Mouse (Mus musculus) embryonic facial prominence, embryonic 11.5 days (tissue): ENCODE data around the gene 2010111I01Rik. TPM values are rescaled to one million over a fixed set of nuclear protein-coding genes. Genes with fewer than 3 reads are reported as not detected.

Experiments used
- ATAC-seq: fragments of 200-750 bp; cut with Nextera tagmentation; replicated peaks from 2 replicates; pipeline ENCODE4 v1.8.0; 2017; ENCODE audit warnings: low read depth; ENCODE audit not compliant: insufficient number of reproducible peaks, low FRiP score, low TSS enrichment
- DNase-seq: peaks from one replicate; pipeline ENCODE4 v3.0.0-alpha.2; 2015; ENCODE audit warnings: low spot score
- H3K27ac ChIP-seq: fragments of 300-500 bp; sonication (generic); replicated peaks from 2 replicates; pipeline ENCODE4 v1.5.1; 2014; ENCODE audit warnings: mild to moderate bottlenecking, low read depth, low read length, control low read depth
- H3K27me3 ChIP-seq: fragments of 300-500 bp; sonication (generic); 2 replicates; pipeline ENCODE4 v1.6.1; 2014; ENCODE audit warnings: mild to moderate bottlenecking, low read length, moderate library complexity, mixed read lengths; ENCODE audit not compliant: control insufficient read depth, insufficient read depth
- H3K36me3 ChIP-seq: fragments of 300-500 bp; sonication (generic); replicated peaks from 2 replicates; pipeline ENCODE4 v1.6.1; 2014; ENCODE audit warnings: low read depth, mild to moderate bottlenecking, low read length, moderate library complexity, mixed read lengths; ENCODE audit not compliant: control insufficient read depth, insufficient read depth
- H3K4me1 ChIP-seq: fragments of 300-500 bp; sonication (generic); 2 replicates; pipeline ENCODE4 v1.6.1; 2014; ENCODE audit warnings: low read length, mixed read lengths; ENCODE audit not compliant: control insufficient read depth, insufficient read depth
- H3K4me2 ChIP-seq: fragments of 300-500 bp; sonication (generic); 2 replicates; pipeline ENCODE4 v1.6.1; 2014; ENCODE audit warnings: low read depth, mild to moderate bottlenecking, control low read depth, low read length, moderate library complexity
- H3K4me3 ChIP-seq: fragments of 300-500 bp; sonication (generic); 2 replicates; pipeline ENCODE4 v1.5.1; 2014; ENCODE audit warnings: low read depth, low read length, control low read depth
- H3K9ac ChIP-seq: fragments of 300-500 bp; sonication (generic); replicated peaks from 2 replicates; pipeline ENCODE4 v1.6.1; 2014; ENCODE audit warnings: mild to moderate bottlenecking, control low read depth, low read length
- H3K9me3 ChIP-seq: fragments of 300-500 bp; sonication (generic); replicated peaks from 2 replicates; pipeline ENCODE4 v1.6.1; 2016; ENCODE audit warnings: mild to moderate bottlenecking, low read length, inconsistent platforms, mixed read lengths; ENCODE audit not compliant: control insufficient read depth
- WGBS: fragments of 180-500 bp; shearing (Covaris S2); extraction: QIAGEN DNeasy Blood & Tissue Kit; methylation state at CpG from one replicate; pipeline ENCODE4 v1.1.7; 2014; 5-methylcytosine and 5-hydroxymethylcytosine counted together
- polyA plus RNA-seq: library from polyadenylated mRNA; unstranded; fragments of >200 nt; fragmentation: Nextera tagmentation; extraction: Ambion mirVana; gene quantifications from 2 replicates; pipeline ENCODE4 v1.2.1, GENCODE M21; 2014

Gene 2010111I01Rik
- polyA plus RNA-seq, 1 experiment from 2014 or later = 125 TPM

- H3K9ac ChIP-seq = no peak overlapping the region
- 75% methylated on average over 2 of the region's 2 CpGs for WGBS
- no peak overlapping the region for H3K27ac ChIP-seq
- no peaks in the 10 kb centered on the region for H3K4me1 ChIP-seq
- no peak overlapping the region for H3K4me2 ChIP-seq
- no peak overlapping the region for H3K4me3 ChIP-seq
- H3K9me3 ChIP-seq = no peaks in the 10 kb centered on the region
- DNase-seq (no peak), ATAC-seq (no peak)
- no peaks in the 10 kb centered on the region for H3K27me3 ChIP-seq
- H3K36me3 ChIP-seq = no peaks in the 10 kb centered on the region
These were observed 127.6 kb downstream of the 2010111I01Rik start for GRCm38 (mm10) chr13:63092299-63092698.

GRCm38 (mm10) chr13:63092874-63093273 is 128.2 kb downstream of the 2010111I01Rik start:
- H3K27ac ChIP-seq = no peak overlapping the region
- WGBS = 89% methylated on average over 2 of the region's 2 CpGs
- no peak overlapping the region for H3K4me3 ChIP-seq
- no peaks in the 10 kb centered on the region for H3K9me3 ChIP-seq
- no peak overlapping the region for H3K9ac ChIP-seq
- no peaks in the 10 kb centered on the region for H3K27me3 ChIP-seq
- no peak overlapping the region for H3K4me2 ChIP-seq
- H3K4me1 ChIP-seq = no peaks in the 10 kb centered on the region
- ATAC-seq (no peak), DNase-seq (no peak)
- no peaks in the 10 kb centered on the region for H3K36me3 ChIP-seq

- Histone ChIP-seq H3K4me1 (no peaks in the 10 kb centered on the region), H3K9ac (no peak overlapping the region), H3K27me3 (no peaks in the 10 kb centered on the region), H3K4me3 (no peak overlapping the region), H3K36me3 (no peaks in the 10 kb centered on the region), H3K9me3 (no peaks in the 10 kb centered on the region), H3K27ac (no peak overlapping the region), H3K4me2 (no peak overlapping the region)
- ATAC-seq (no peak), DNase-seq (no peak)
- WGBS = 74% methylated on average over 6 of the region's 6 CpGs
These were observed 128.9 kb downstream of the 2010111I01Rik start for GRCm38 (mm10) chr13:63093636-63094035.

- ATAC-seq = peak; percentile 57; the same call in 1 of the 2 replicates
- whole genome bisulfite sequencing = 16% methylated on average over 8 of the region's 8 CpGs
- DNase-seq = peak; percentile 43
- Histone ChIP-seq H3K4me1 (no peaks in the 10 kb centered on the region), H3K4me2 (no peak overlapping the region), H3K4me3 (no peak overlapping the region), H3K27me3 (no peaks in the 10 kb centered on the region), H3K9me3 (no peaks in the 10 kb centered on the region), H3K9ac (no peak overlapping the region), H3K36me3 (no peaks in the 10 kb centered on the region), H3K27ac (no peak overlapping the region)
These were observed 129.8 kb downstream of the 2010111I01Rik start for GRCm38 (mm10) chr13:63094317-63095131.

- Histone ChIP-seq H3K9me3 (no peaks in the 10 kb centered on the region), H3K9ac (no peak overlapping the region), H3K27ac (no peak overlapping the region), H3K36me3 (no peaks in the 10 kb centered on the region), H3K4me3 (no peak overlapping the region), H3K27me3 (no peaks in the 10 kb centered on the region), H3K4me1 (no peaks in the 10 kb centered on the region), H3K4me2 (no peak overlapping the region)
- no peak for ATAC-seq
- WGBS = 58% methylated on average over 3 of the region's 3 CpGs
- DNase-seq = no peak
These were observed 132.1 kb downstream of the 2010111I01Rik start for GRCm38 (mm10) chr13:63096764-63097163.

GRCm38 (mm10) chr13:63097440-63097930 is 132.8 kb downstream of the 2010111I01Rik start:
- Histone ChIP-seq H3K9me3 (no peaks in the 10 kb centered on the region), H3K9ac (no peak overlapping the region), H3K4me3 (no peak overlapping the region), H3K4me1 (no peaks in the 10 kb centered on the region), H3K27ac (no peak overlapping the region), H3K36me3 (no peaks in the 10 kb centered on the region), H3K27me3 (no peaks in the 10 kb centered on the region), H3K4me2 (no peak overlapping the region)
- DNase-seq (no peak), ATAC-seq (no peak)
- WGBS = 89% methylated on average over 8 of the region's 8 CpGs

- WGBS = 81% methylated on average over 12 of the region's 12 CpGs
- H3K4me2 ChIP-seq = no peak overlapping the region
- no peak overlapping the region for H3K4me3 ChIP-seq
- DNase-seq (no peak), ATAC-seq (no peak)
- H3K36me3 ChIP-seq = no peaks in the 10 kb centered on the region
- no peak overlapping the region for H3K9ac ChIP-seq
- no peaks in the 10 kb centered on the region for H3K9me3 ChIP-seq
- H3K4me1 ChIP-seq = no peaks in the 10 kb centered on the region
- no peak overlapping the region for H3K27ac ChIP-seq
- no peaks in the 10 kb centered on the region for H3K27me3 ChIP-seq
These were observed 137.1 kb downstream of the 2010111I01Rik start for GRCm38 (mm10) chr13:63101761-63102160.

- no peaks in the 10 kb centered on the region for H3K4me1 ChIP-seq
- WGBS = 38% methylated on average over 8 of the region's 8 CpGs
- H3K36me3 ChIP-seq = no peaks in the 10 kb centered on the region
- no peaks in the 10 kb centered on the region for H3K27me3 ChIP-seq
- H3K9me3 ChIP-seq = no peaks in the 10 kb centered on the region
- no peak overlapping the region for H3K4me2 ChIP-seq
- no peak for DNase-seq
- H3K9ac ChIP-seq = no peak overlapping the region
- no peak; the same call in 1 of the 2 replicates for ATAC-seq
- no peak overlapping the region for H3K4me3 ChIP-seq
- H3K27ac ChIP-seq = no peak overlapping the region
These were observed 138.3 kb downstream of the 2010111I01Rik start for GRCm38 (mm10) chr13:63102848-63103585.
